8 mouse cellular contexts compared by ENCODE assay signal in the genomic region with DNA sequence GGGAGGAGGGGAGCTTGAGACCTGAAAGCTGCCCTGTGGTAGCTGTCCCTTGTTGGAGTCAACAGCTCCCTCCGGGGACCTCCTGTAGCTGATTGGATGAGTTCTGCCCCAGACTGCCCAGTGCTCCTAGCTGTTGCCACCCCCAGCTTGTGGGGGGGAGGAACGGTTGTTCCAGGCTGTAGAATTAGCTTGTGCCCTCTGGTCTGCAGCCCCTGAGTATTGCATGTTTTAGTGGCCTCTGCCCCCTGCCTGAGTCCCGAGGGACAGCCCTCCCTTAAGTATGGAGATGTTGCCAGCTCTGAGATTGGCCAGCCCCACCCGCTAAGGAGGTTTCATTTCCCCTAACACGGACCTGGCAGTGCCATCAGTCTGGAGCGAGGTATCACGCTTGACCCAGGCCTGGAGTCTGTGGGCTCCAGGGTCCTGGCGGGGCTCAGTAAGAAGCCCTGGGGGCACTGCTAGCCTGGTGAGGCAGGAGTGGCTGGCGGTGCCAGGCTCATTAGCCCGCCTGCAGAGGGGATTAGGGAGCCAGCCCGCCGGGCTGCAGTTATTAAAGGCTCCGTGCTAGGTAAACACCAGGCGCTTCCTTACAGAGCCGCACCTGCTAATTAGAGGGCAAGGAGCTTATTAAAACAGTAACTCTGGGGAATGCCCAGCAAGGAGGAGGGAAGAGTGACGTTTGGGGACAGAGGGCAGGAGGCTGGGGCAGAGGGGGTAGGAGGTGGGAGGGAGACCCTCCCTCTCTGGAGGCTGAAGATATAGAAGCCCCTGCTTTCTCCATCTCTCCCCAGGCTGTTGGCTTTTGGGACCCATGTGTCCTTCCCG.
A peak's percentile ranks its signal among the peaks of the same experiment; 100 is the strongest.
DNase-seq lines count a peak whose midpoint lies in the region; ATAC-seq and TF ChIP-seq lines count a peak whose summit lies in the region.

No protein-coding gene starts in this region.

- H3K27ac ChIP-seq in gastrocnemius, adult 2 months: peak overlapping the region; percentile 65
- H3K27ac ChIP-seq in bone marrow, adult 2 months (ENCODE audit: control insufficient read depth, insufficient read depth, low read depth, low read length, poor library complexity): peak overlapping the region; percentile 78
- peak overlapping the region; percentile 87 for H3K27ac ChIP-seq in forebrain, embryonic 11.5 days (ENCODE audit: low read depth, low read length)
- peak overlapping the region; percentile 63 for H3K27ac ChIP-seq in limb, embryonic 11.5 days (replicated peaks; ENCODE audit: low read depth, low read length)

- H3K36me3 ChIP-seq in forebrain, embryonic 11.5 days (ENCODE audit: control insufficient read depth, insufficient read depth, low read length): no peaks in the 10 kb centered on the region
- H3K36me3 ChIP-seq in limb, embryonic 11.5 days (ENCODE audit: control insufficient read depth, insufficient read depth, low read length): no peaks in the 10 kb centered on the region

- ATAC-seq in forebrain, embryonic 11.5 days (replicated peaks; ENCODE audit: low FRiP score): peak; percentile 70
- peak; percentile 41 for ATAC-seq in limb, embryonic 11.5 days (ENCODE audit: insufficient number of reproducible peaks, low FRiP score, low TSS enrichment, low read depth)
- peak; percentile 72 for ATAC-seq in monocyte, adult 5-6 weeks (replicated peaks; ENCODE audit: insufficient number of reproducible peaks, low FRiP score, low TSS enrichment, poor library complexity, severe bottlenecking)
- ATAC-seq in activated CD4-positive, CD25-positive, alpha-beta regulatory T cell, adult 4 months: no peak

- peaks cover 2% of the 10 kb centered on the region for H3K27me3 ChIP-seq in forebrain, embryonic 11.5 days (ENCODE audit: control insufficient read depth, insufficient read depth, low read length)
- no peaks in the 10 kb centered on the region for H3K27me3 ChIP-seq in limb, embryonic 11.5 days (ENCODE audit: control insufficient read depth, insufficient read depth, low read length)

- intact Hi-C loops in gastrocnemius, adult 2 months (cut with DNase I): no loop called here
- intact Hi-C loops in gastrocnemius, postnatal 14 days (cut with DNase I; ENCODE audit: low total_unique reads): no loop called here

- H3K9ac ChIP-seq in forebrain, embryonic 11.5 days (ENCODE audit: low read length): peak overlapping the region; percentile 45
- peak overlapping the region; percentile 27; the same call in 1 of the 2 replicates for H3K9ac ChIP-seq in limb, embryonic 11.5 days (ENCODE audit: low read length)

- no peak for TF ChIP-seq CTCF in gastrocnemius, adult 2 months (IDR thresholded peaks at IDR 0.05)
- TF ChIP-seq CTCF in bone marrow, adult 2 months (IDR thresholded peaks at IDR 0.05; ENCODE audit: control insufficient read depth, insufficient read depth, low read length): no peak

- peak overlapping the region; percentile 16 for H3K4me2 ChIP-seq in forebrain, embryonic 11.5 days (ENCODE audit: low read depth, low read length, severe bottlenecking)
- H3K4me2 ChIP-seq in limb, embryonic 11.5 days (ENCODE audit: low read depth, severe bottlenecking): peak overlapping the region; percentile 46

- 1% methylated on average over 17 of the region's 17 CpGs for WGBS in bone marrow, adult 2 months
- WGBS in forebrain, embryonic 11.5 days: under 1% methylated on average over 17 of the region's 17 CpGs
- WGBS in limb, embryonic 11.5 days: 1% methylated on average over 17 of the region's 17 CpGs

- peak; percentile 61 for DNase-seq in gastrocnemius, adult 2 months
- DNase-seq in gastrocnemius, postnatal 14 days: no peak
- DNase-seq in forebrain, embryonic 11.5 days (ENCODE audit: low spot score): peak; percentile 89
- peak; percentile 73 for DNase-seq in limb, embryonic 11.5 days (ENCODE audit: low spot score)
- no peak for DNase-seq in right cerebral cortex, postnatal 25 days

- H3K9me3 ChIP-seq in forebrain, embryonic 11.5 days (ENCODE audit: control insufficient read depth, low read length): peaks cover 3% of the 10 kb centered on the region; the same call in 1 of the 2 replicates
- no peaks in the 10 kb centered on the region for H3K9me3 ChIP-seq in limb, embryonic 11.5 days (ENCODE audit: control insufficient read depth, low read length)

- no peak for TF ChIP-seq POLR2A in bone marrow, adult 2 months (IDR thresholded peaks at IDR 0.05; ENCODE audit: borderline replicate concordance, control insufficient read depth, low read depth, low read length)

- peaks cover 1% of the 10 kb centered on the region; the same call in 1 of the 2 replicates for H3K4me1 ChIP-seq in bone marrow, adult 2 months (ENCODE audit: control insufficient read depth, insufficient read depth, low read length)
- peaks cover 40% of the 10 kb centered on the region for H3K4me1 ChIP-seq in forebrain, embryonic 11.5 days (replicated peaks; ENCODE audit: control insufficient read depth, insufficient read depth, low read length)
- peaks cover 41% of the 10 kb centered on the region for H3K4me1 ChIP-seq in limb, embryonic 11.5 days (ENCODE audit: control insufficient read depth, insufficient read depth, low read length)

- peak overlapping the region; percentile 62 for H3K4me3 ChIP-seq in gastrocnemius, adult 2 months
- H3K4me3 ChIP-seq in bone marrow, adult 2 months (replicated peaks; ENCODE audit: control insufficient read depth, low read depth, low read length): no peak overlapping the region
- peak overlapping the region; percentile 8; the same call in 1 of the 2 replicates for H3K4me3 ChIP-seq in forebrain, embryonic 11.5 days (ENCODE audit: low read depth, low read length)
- no peak overlapping the region for H3K4me3 ChIP-seq in limb, embryonic 11.5 days (ENCODE audit: low read depth, low read length)

Comparison
In these comparisons a context has a peak if more than half of its experiments do, and no peak if none do; other contexts are left out.
1. DNase-seq: peak in gastrocnemius, adult 2 months (single experiment), forebrain, embryonic 11.5 days (single experiment) and limb, embryonic 11.5 days (single experiment); none in gastrocnemius, postnatal 14 days (single experiment) and right cerebral cortex, postnatal 25 days (single experiment).
2. H3K4me3 ChIP-seq: peak in gastrocnemius, adult 2 months (single experiment) and forebrain, embryonic 11.5 days (single experiment); none in bone marrow, adult 2 months (single experiment) and limb, embryonic 11.5 days (single experiment).
3. Peak in every context shown above with its lines, with median percentiles within 50 percentile points of each other: H3K27ac ChIP-seq.